Mouse (Mus musculus) C2C12 (cell line): Measurements from ENCODE around the gene Slc20a1.

Source experiments
- CEBPB ChIP-seq: IDR thresholded peaks from one replicate; pipeline ENCODE4 v1.6.1; 2011; ENCODE audit warnings: low read depth, mild to moderate bottlenecking, control low read depth, moderate library complexity
- CTCF ChIP-seq: IDR thresholded peaks from one replicate; pipeline ENCODE4 v1.5.1; 2011; ENCODE audit not compliant: control insufficient read depth, insufficient read depth, insufficient read length
- FOSL1 ChIP-seq: IDR thresholded peaks from one replicate; pipeline ENCODE4 v1.8.0; 2011; ENCODE audit warnings: mild to moderate bottlenecking, low read length; ENCODE audit not compliant: poor library complexity, insufficient read depth, severe bottlenecking
- MAX ChIP-seq: IDR thresholded peaks from one replicate; pipeline ENCODE4 v1.6.1; 2011; ENCODE audit warnings: mild to moderate bottlenecking, control low read depth
- MYOD1 ChIP-seq: IDR thresholded peaks from one replicate; pipeline ENCODE4 v1.6.1; 2011; ENCODE audit warnings: low read depth; ENCODE audit not compliant: control insufficient read depth, insufficient read length
- USF1 ChIP-seq: IDR thresholded peaks from one replicate; pipeline ENCODE4 v1.6.1; 2011; ENCODE audit warnings: low read depth, mild to moderate bottlenecking, control low read depth, moderate library complexity

DNA sequence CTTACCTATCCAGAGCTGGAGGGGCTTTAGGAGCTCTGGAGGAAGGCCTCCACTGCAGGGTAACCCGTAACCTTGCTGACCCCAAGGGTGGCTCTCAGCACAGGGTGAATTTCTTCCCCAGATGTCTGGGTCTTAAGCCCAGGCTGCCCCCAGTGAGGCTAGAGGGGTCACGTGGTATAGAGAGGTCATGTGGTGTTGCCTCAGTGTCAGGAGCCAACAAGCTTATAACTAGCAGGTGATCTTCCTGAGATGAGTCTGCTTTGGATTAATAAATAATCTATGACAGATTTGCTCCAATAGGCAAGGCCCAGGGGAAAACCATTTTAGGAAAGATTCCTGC is 55.0 kb downstream of the Slc20a1 start:
- TF ChIP-seq CTCF (no peak), MYOD1 (no peak), USF1 (no peak), CEBPB (no peak), MAX (no peak), FOSL1 (no peak)
